Mouse (Mus musculus): ENCODE data around the gene Cab39.
A peak's percentile ranks its signal among the peaks of the same experiment; 100 is the strongest.

Gene Cab39

DNA sequence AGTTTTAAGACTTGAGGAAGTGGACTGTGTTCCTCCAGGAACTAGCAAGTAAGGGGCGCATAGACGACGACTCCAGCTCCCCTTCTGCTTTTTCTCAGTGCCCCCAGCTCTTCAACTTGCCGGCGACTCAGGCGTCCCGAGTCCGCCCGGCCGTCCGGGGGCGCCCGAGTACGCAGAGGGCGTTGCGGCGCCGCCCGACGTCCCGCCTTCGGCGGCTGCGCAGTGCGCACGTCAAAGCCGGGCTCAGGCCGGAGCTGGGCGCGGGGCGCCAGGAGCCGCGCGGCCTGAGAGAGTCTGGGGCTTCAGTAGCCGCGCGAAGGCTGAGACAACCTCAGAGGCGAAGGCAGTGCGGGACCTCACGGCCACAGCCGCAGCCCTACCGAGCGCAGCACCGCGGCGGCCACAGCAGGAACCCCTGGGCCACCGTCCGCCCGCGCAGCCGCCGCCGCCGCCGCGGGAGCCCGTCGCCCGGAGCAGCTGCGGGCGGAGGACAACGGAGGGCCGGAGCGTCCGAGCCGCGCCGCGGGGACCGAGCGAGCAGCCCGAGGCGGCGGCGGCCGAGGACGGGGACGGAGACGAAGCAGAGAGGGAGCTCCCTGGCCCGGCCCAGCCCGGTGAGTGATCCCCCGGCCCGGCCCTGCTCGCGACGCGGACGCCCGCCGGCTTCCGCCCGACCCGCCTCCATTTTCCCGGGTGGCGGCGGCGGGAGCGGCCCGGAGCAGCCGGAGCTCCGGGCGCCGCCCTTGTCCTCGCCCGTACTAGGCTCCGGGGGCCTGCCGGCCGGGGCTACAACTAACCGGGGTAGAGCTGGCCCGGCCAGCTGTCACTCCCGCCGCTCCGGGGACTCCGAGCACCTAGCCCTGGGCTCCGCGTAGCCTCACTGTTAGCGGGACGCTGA, at the start of gene Cab39:
TSS of gene Cab39 (plus strand) at position 234 of the 898 bp plus-strand sequence.
- DNase-seq (ENCODE audit: low spot score), result peak; percentile 83

GRCm38 (mm10) chr1:85744539-85744938, 48.7 kb upstream of the Cab39 start:
- DNase-seq (ENCODE audit: low spot score), result no peak

- no peak for DNase-seq (ENCODE audit: low spot score)
Observed at GRCm38 (mm10) chr1:85746511-85746910, 46.7 kb upstream of the Cab39 start.

GRCm38 (mm10) chr1:85749829-85750228, 43.4 kb upstream of the Cab39 start:
- no peak for DNase-seq (ENCODE audit: low spot score)

GRCm38 (mm10) chr1:85750650-85751049, 42.6 kb upstream of the Cab39 start:
- DNase-seq (ENCODE audit: low spot score), result no peak

GRCm38 (mm10) chr1:85751494-85751893, 41.7 kb upstream of the Cab39 start:
- no peak for DNase-seq (ENCODE audit: low spot score)

GRCm38 (mm10) chr1:85751932-85752680, 41.1 kb upstream of the Cab39 start:
- DNase-seq (ENCODE audit: low spot score), result no peak

DNA sequence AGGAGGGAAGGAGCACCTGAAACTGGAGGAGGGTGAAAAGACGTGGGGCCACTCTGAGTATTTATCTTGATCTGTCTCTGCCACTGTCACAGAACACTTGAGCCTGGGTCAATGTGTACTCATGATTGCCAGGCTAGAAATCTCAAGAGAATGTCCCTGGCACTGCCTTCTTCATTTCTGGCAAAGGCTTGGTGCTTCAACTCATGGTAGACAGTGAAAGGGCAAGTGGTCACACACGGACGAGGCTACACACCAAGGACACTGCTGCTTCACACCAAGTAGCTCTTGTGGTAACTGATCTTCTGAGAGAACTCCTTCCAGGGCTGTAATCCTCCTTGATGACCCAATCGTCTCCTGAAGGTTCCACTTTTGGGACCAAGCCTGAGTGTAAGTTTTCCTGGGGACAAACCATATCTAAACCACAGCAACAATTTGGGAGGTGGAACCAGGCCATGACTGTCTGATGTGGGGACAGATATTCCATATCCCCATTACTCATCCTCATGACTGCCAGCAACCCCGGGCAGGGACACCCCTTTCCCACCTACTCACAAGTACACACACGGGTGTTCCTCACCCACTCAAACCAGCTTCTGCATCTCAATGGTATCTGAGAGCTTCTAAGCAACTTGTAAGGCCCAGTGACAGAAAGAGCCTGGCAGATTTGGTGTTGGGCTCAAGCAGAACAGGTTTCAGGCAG, 35.6 kb upstream of the Cab39 start:
- no peak for DNase-seq (ENCODE audit: low spot score)

GRCm38 (mm10) chr1:85758231-85758968, 34.8 kb upstream of the Cab39 start:
- no peak for DNase-seq (ENCODE audit: low spot score)

DNA sequence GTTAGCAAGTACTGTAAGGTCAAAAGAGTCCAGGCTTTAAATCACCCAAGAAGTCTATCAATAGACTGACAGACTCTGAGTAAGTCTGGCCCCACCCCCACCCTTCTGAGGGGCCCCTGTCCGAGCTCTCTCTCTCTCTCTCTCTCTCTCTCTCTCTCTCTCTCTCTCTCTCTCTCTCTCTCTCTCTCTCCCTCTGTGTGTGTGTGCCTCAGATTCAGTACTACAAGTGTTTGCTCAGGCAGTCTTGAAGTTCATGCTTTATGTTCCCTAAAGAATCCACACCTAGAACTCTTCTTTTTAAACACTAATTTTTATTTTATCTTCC, 34.3 kb upstream of the Cab39 start:
- no peak for DNase-seq (ENCODE audit: low spot score)

GRCm38 (mm10) chr1:85761665-85762064, 31.6 kb upstream of the Cab39 start:
- no peak for DNase-seq (ENCODE audit: low spot score)

DNA sequence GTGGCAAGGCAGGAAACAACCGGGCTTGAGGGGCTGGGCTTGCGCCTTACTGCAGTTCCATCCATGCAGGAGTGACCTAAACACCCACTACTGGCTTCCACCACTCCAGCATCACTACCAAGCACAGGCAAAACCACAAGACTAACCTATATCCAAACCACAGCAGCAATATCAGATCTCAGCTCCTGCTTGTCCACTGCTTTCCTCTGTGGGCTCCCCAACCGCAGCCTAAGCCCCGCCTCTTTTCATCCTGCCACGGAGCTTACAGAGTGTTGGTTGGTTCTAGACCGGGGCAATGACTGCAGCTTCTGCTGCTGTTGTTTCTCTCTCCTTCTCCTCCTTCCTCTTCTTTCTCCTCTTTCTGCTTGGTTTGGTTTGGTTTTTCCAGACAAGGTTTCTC, 29.9 kb upstream of the Cab39 start:
- DNase-seq (ENCODE audit: low spot score), result no peak

DNA sequence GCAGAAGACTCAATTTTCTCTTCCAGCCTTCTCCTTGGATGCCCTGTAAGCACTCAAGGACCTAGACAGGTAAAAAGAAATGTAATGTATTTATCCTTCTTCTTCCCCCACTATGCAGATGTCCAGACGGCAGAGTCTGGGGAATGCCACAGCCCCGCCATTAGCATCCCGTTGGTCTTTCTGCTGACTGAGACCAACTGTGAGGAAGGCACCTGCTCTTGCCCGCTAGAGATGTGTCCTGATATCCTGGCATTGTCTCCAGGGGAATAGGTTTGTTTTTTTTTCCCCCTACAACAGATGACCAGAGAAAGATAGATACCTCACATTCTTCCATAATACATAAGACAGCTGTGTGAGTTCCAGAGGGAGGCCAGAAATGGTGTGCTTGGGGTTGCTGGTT, 28.9 kb upstream of the Cab39 start:
- DNase-seq (ENCODE audit: low spot score), result no peak

DNA sequence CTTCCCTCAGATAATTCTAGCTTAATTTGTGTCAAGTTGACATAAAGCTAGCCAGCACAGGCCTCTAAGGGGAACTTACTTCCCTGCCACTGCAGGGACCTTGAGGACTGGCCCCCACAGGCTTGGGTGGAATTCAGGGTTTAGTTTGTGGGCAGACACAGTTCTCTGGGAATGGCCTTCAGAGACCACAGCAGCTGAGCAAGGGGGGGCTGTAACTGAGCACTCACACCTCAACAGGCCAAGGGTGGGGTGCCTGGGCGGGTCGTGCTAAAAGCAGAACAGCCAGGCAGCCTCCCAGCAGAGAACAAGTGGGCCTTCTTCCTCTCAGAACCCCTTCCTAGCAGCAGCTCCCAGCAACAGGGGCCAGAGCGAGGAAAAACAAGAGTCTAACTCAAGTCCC, 27.1 kb upstream of the Cab39 start:
- no peak for DNase-seq (ENCODE audit: low spot score)

- no peak for DNase-seq (ENCODE audit: low spot score)
Observed at GRCm38 (mm10) chr1:85767754-85768153, 25.5 kb upstream of the Cab39 start.

DNA sequence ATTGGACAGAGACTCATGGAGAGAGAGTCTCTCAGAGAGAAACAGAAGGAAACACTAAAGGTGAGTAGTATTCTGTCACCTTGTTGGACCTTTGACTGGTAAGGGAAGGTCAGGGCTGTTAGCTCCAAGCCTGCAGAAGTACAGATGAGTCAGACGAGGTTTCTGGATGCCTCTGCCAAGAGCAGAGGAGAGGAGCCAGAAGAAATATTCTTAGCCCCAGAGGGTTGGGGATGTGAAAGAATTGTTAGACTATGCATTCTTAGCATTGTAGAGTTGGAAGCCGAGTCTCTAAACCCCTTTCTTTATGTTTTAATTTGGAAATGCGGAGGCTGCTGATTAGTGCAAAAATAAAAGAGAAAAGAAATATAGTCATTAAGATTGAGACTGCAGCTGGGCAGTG, 21.3 kb upstream of the Cab39 start:
- no peak for DNase-seq (ENCODE audit: low spot score)

GRCm38 (mm10) chr1:85775136-85775535, 18.1 kb upstream of the Cab39 start:
- no peak for DNase-seq (ENCODE audit: low spot score)

- peak; percentile 12 for DNase-seq (ENCODE audit: low spot score)
Observed at GRCm38 (mm10) chr1:85776154-85776553, 17.1 kb upstream of the Cab39 start.

GRCm38 (mm10) chr1:85778436-85778835, 14.8 kb upstream of the Cab39 start, which contains the start of gene A630001G21Rik:
TSS of gene A630001G21Rik (minus strand) at chr1:85778643.
- DNase-seq (ENCODE audit: low spot score), result no peak

DNA sequence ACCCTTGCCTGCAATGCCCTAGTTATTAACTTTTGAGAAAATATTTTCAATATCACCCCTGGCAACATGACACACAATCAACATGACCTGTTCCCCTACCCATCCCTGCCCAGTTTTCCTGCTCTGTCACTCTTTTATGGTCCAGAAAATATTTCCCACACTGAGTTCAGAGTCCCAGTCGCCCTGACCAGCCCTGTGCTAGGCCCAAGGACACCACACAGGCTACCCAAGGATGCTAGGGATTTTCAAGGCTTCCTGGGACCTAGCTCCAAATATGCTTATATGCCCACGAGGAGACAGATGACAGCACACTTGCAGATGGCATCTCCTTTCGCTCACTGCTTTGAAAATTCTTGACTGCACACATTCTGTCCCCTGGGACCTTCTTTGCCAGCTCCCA, 14.2 kb upstream of the Cab39 start:
- DNase-seq (ENCODE audit: low spot score), result no peak

GRCm38 (mm10) chr1:85779428-85780180, 13.6 kb upstream of the Cab39 start:
- DNase-seq (ENCODE audit: low spot score), result no peak
